Mouse (Mus musculus) B cell, adult 2 months (primary cell): Measurements from ENCODE around the gene Ncam1.

ENCODE experiments used
- DNase-seq, 2 experiments: peaks; one replicate each; pipeline ENCODE4 v3.0.0; 2022

Ncam1 gene

GRCm38 (mm10) chr9:49746176-49746575, 52.5 kb downstream of the Ncam1 start:
- no peak for DNase-seq

- DNase-seq = no peak
These were observed 53.0 kb downstream of the Ncam1 start for GRCm38 (mm10) chr9:49745696-49746095.

- no peak for DNase-seq
These were observed 54.4 kb downstream of the Ncam1 start for GRCm38 (mm10) chr9:49744286-49744685.

- DNase-seq = no peak
These were observed 58.8 kb downstream of the Ncam1 start for GRCm38 (mm10) chr9:49739935-49740334.

GRCm38 (mm10) chr9:49738546-49738945, 60.2 kb downstream of the Ncam1 start:
- DNase-seq = no peak

- DNase-seq = no peak
These were observed 61.6 kb downstream of the Ncam1 start for GRCm38 (mm10) chr9:49737166-49737565.

GRCm38 (mm10) chr9:49734348-49735007, 64.2 kb downstream of the Ncam1 start:
- no peak for DNase-seq

GRCm38 (mm10) chr9:49733726-49734125, 65.0 kb downstream of the Ncam1 start:
- no peak for DNase-seq

- DNase-seq = no peak
These were observed 69.2 kb downstream of the Ncam1 start for GRCm38 (mm10) chr9:49729479-49729878.

GRCm38 (mm10) chr9:49728211-49728610, 70.5 kb downstream of the Ncam1 start:
- no peak for DNase-seq

GRCm38 (mm10) chr9:49722765-49723164, 76.0 kb downstream of the Ncam1 start:
- no peak for DNase-seq

GRCm38 (mm10) chr9:49715121-49715520, 83.6 kb downstream of the Ncam1 start:
- no peak for DNase-seq

GRCm38 (mm10) chr9:49714091-49714490, 84.6 kb downstream of the Ncam1 start:
- no peak for DNase-seq

GRCm38 (mm10) chr9:49707646-49708045, 91.1 kb downstream of the Ncam1 start:
- DNase-seq = no peak

GRCm38 (mm10) chr9:49704196-49704967, 94.3 kb downstream of the Ncam1 start:
- DNase-seq = no peak

- DNase-seq = no peak
These were observed 103.4 kb downstream of the Ncam1 start for GRCm38 (mm10) chr9:49695371-49695770.

- DNase-seq = no peak
These were observed 105.9 kb downstream of the Ncam1 start for GRCm38 (mm10) chr9:49692791-49693190.

GRCm38 (mm10) chr9:49691344-49691743, 107.4 kb downstream of the Ncam1 start:
- no peak for DNase-seq

GRCm38 (mm10) chr9:49683566-49684273, 115.0 kb downstream of the Ncam1 start:
- DNase-seq = no peak

GRCm38 (mm10) chr9:49681848-49682469, 116.8 kb downstream of the Ncam1 start:
- no peak for DNase-seq

GRCm38 (mm10) chr9:49679270-49679669, 119.5 kb downstream of the Ncam1 start:
- DNase-seq = no peak

- no peak for DNase-seq
These were observed 122.8 kb downstream of the Ncam1 start for GRCm38 (mm10) chr9:49675696-49676465.
